Mouse (Mus musculus) lung, postnatal 0 days (tissue): ENCODE data around the gene Myo19.

Experiments used
- CTCF ChIP-seq: IDR thresholded peaks from 2 replicates; pipeline ENCODE4 v1.5.1; 2016; ENCODE audit warnings: antibody characterized with exemption, mild to moderate bottlenecking
- EP300 ChIP-seq: IDR thresholded peaks from 2 replicates; pipeline ENCODE4 v1.6.1; 2016; ENCODE audit warnings: antibody characterized with exemption, mild to moderate bottlenecking, control low read depth

DNA sequence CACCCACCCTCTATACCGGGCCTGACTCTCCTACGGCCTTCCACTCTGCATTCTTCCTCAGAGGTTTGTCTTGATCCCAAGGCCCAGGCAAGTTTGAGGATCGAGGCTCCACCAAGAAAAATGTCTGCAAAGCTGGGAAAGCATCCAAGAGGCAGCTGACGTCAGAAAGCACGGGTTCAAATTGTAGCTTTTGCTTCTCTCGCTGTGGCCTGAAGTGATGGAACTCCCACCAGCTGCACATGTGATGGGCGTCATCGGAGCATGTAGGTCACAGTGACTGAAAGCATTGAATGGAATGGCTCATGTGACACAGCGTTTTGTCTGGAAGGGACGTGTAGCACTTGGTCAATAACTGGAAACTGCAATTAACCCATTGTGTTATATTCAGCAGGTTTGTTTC, 60.2 kb downstream of the Myo19 start:
- TF ChIP-seq CTCF = no peak
- no peak for TF ChIP-seq EP300
